Mouse (Mus musculus): ENCODE results near the gene Vstm4. TPM values are rescaled to one million over a fixed set of nuclear protein-coding genes. Genes with fewer than 3 reads are reported as not detected.

The Vstm4 gene
- total and polyA plus RNA-seq, 3 experiments = not detected

- Histone ChIP-seq H3K9ac (ENCODE audit: insufficient read depth, low read depth) (no peak overlapping the region), H3K27me3 (replicated peaks) (no peaks in the 10 kb centered on the region), H3K9me3 (replicated peaks; ENCODE audit: low read length) (no peaks in the 10 kb centered on the region), H3K4me3 (replicated peaks in 1 of 3; ENCODE audit: low read depth in 2 of 3, low read length in 2 of 3, poor library complexity in 1 of 3) (no peak overlapping the region), H3K27ac (ENCODE audit: insufficient read depth, low read depth) (no peak overlapping the region), H3K79me2 (replicated peaks; ENCODE audit: control insufficient read depth, extremely low read depth, insufficient read depth, poor library complexity, severe bottlenecking) (no peaks in the 10 kb centered on the region), H3K4me2 (ENCODE audit: insufficient read depth, low read depth, poor library complexity, severe bottlenecking) (no peak overlapping the region), H3K4me1 (ENCODE audit: control insufficient read depth in 1 of 2, insufficient read depth in 2 of 2) (peaks cover 3 to 17% of the 10 kb centered on the region in 2 experiments), H3K36me3 (replicated peaks in 1 of 2; ENCODE audit: control insufficient read depth in 1 of 2, insufficient read depth in 1 of 2, low read length in 1 of 2) (peaks cover 85 to 97% of the 10 kb centered on the region in 2 experiments)
- dilution Hi-C loops (cut with MboI; ENCODE audit: extremely low pct_ligation_motif_present, extremely low pct_unique_long_range_greater_than_20kb, low sequenced_read_pairs) (no loop called here), in situ Hi-C loops (cut with MboI; ENCODE audit: low pct_ligation_motif_present, low pct_unique_long_range_greater_than_20kb, low sequenced_read_pairs) (no loop called here)
- no peak for DNase-seq (ENCODE audit: extremely low read depth)
- TF ChIP-seq GABPA (IDR thresholded peaks at IDR 0.05; ENCODE audit: insufficient replicate concordance, low read depth, low read length) (no peak), ELF1 (IDR thresholded peaks at IDR 0.05; ENCODE audit: low read depth, low read length) (no peak), PAX5 (IDR thresholded peaks at IDR 0.05; ENCODE audit: low read length) (no peak), JUND (conservative IDR thresholded peaks at IDR 0.05; ENCODE audit: low read depth, low read length) (no peak), JUN (IDR thresholded peaks at IDR 0.05; ENCODE audit: insufficient read depth, low read depth, low read length) (no peak)
Observed at GRCm38 (mm10) chr14:32984176-32984738, 127.7 kb downstream of the Vstm4 start.

- in situ Hi-C loops (cut with MboI; ENCODE audit: low pct_ligation_motif_present, low pct_unique_long_range_greater_than_20kb, low sequenced_read_pairs) = no loop called here
- Histone ChIP-seq H3K4me1 (ENCODE audit: control insufficient read depth in 1 of 2, insufficient read depth in 2 of 2) (peaks cover 0 to 3% of the 10 kb centered on the region in 2 experiments; a peak in 2 of 4 replicates), H3K27me3 (replicated peaks) (no peaks in the 10 kb centered on the region), H3K4me2 (ENCODE audit: insufficient read depth, low read depth, poor library complexity, severe bottlenecking) (no peak overlapping the region), H3K79me2 (replicated peaks; ENCODE audit: control insufficient read depth, extremely low read depth, insufficient read depth, poor library complexity, severe bottlenecking) (no peaks in the 10 kb centered on the region), H3K9me3 (replicated peaks; ENCODE audit: low read length) (no peaks in the 10 kb centered on the region), H3K4me3 (replicated peaks in 1 of 3; ENCODE audit: low read depth in 2 of 3, low read length in 2 of 3, poor library complexity in 1 of 3) (no peak overlapping the region), H3K36me3 (replicated peaks in 1 of 2; ENCODE audit: control insufficient read depth in 1 of 2, insufficient read depth in 1 of 2, low read length in 1 of 2) (peaks cover 80 to 98% of the 10 kb centered on the region in 2 experiments), H3K9ac (ENCODE audit: insufficient read depth, low read depth) (no peak overlapping the region), H3K27ac (ENCODE audit: insufficient read depth, low read depth) (no peak overlapping the region)
- TF ChIP-seq TBP (conservative IDR thresholded peaks at IDR 0.05; ENCODE audit: low read depth, low read length) = no peak
- TF ChIP-seq KAT2A (IDR thresholded peaks at IDR 0.05; ENCODE audit: insufficient replicate concordance, low read length) = no peak
- TF ChIP-seq MYC (IDR thresholded peaks at IDR 0.05; ENCODE audit: low read depth, low read length) = no peak
- TF ChIP-seq USF2 (conservative IDR thresholded peaks at IDR 0.05; ENCODE audit: low read depth, low read length) = no peak
- TF ChIP-seq TCF12 (IDR thresholded peaks at IDR 0.05; ENCODE audit: low read depth, low read length) = no peak
- no peak for TF ChIP-seq ETS1 (conservative IDR thresholded peaks at IDR 0.05; ENCODE audit: low read depth, low read length)
- no peak for TF ChIP-seq JUN (IDR thresholded peaks at IDR 0.05; ENCODE audit: insufficient read depth, low read depth, low read length)
- no peak for TF ChIP-seq MEF2A (IDR thresholded peaks at IDR 0.05; ENCODE audit: borderline replicate concordance, low read depth, low read length)
- no peak for TF ChIP-seq E2F4 (IDR thresholded peaks at IDR 0.05; ENCODE audit: insufficient replicate concordance, low read depth, low read length)
- TF ChIP-seq CHD2 (IDR thresholded peaks at IDR 0.05; ENCODE audit: low read length) = no peak
- no peak for TF ChIP-seq NELFE (IDR thresholded peaks at IDR 0.05; ENCODE audit: low read depth, low read length)
- TF ChIP-seq RAD21 (IDR thresholded peaks at IDR 0.05; ENCODE audit: low read depth, low read length) = no peak
- TF ChIP-seq ZMIZ1 (IDR thresholded peaks at IDR 0.05; ENCODE audit: low read depth, low read length) = no peak
- TF ChIP-seq UBTF (IDR thresholded peaks at IDR 0.05; ENCODE audit: low read depth, low read length) = no peak
- TF ChIP-seq BHLHE40 (IDR thresholded peaks at IDR 0.05; ENCODE audit: low read depth, low read length) = no peak
- dilution Hi-C loops (cut with MboI; ENCODE audit: extremely low pct_ligation_motif_present, extremely low pct_unique_long_range_greater_than_20kb, low sequenced_read_pairs) = no loop called here
- DNase-seq (ENCODE audit: extremely low read depth) = no peak
Observed at GRCm38 (mm10) chr14:32986659-32987058, 130.1 kb downstream of the Vstm4 start.

Other genes starting within 250 kb of the Vstm4 start
- 0.04 TPM in 2 replicates for gene 3425401B19Rik, start 171.5 kb upstream of the Vstm4 start, total RNA-seq (2012; rRNA removed)
- 0.04 and 0.05 TPM in 2 replicates for gene 3425401B19Rik, start 171.5 kb upstream of the Vstm4 start, total RNA-seq (2014; rRNA removed)
- gene 3425401B19Rik, start 171.5 kb upstream of the Vstm4 start, polyA plus RNA-seq (2012; ENCODE audit: insufficient read length, low read depth) = 0.55 and 0.67 TPM in 2 replicates
- gene Tmem273, start 70.8 kb upstream of the Vstm4 start, total RNA-seq (2012; rRNA removed) = not detected in 2 replicates
- 0.41 and 0.94 TPM in 2 replicates for gene Tmem273, start 70.8 kb upstream of the Vstm4 start, total RNA-seq (2014; rRNA removed)
- gene Tmem273, start 70.8 kb upstream of the Vstm4 start, polyA plus RNA-seq (2012; ENCODE audit: insufficient read length, low read depth) = 0.22 TPM in 1 of 2 replicates, not detected in the other
- gene Fam170b, start 22.8 kb upstream of the Vstm4 start, total RNA-seq (2012; rRNA removed) = not detected in 2 replicates
- not detected in 2 replicates for gene Fam170b, start 22.8 kb upstream of the Vstm4 start, total RNA-seq (2014; rRNA removed)
- gene Fam170b, start 22.8 kb upstream of the Vstm4 start, polyA plus RNA-seq (2012; ENCODE audit: insufficient read length, low read depth) = not detected in 2 replicates
- gene Lrrc18, start 134.6 kb downstream of the Vstm4 start, total RNA-seq (2012; rRNA removed) = 0.08 TPM in 2 replicates
- gene Lrrc18, start 134.6 kb downstream of the Vstm4 start, total RNA-seq (2014; rRNA removed) = not detected in 2 replicates
- 0.76 TPM in 1 of 2 replicates, not detected in the other for gene Lrrc18, start 134.6 kb downstream of the Vstm4 start, polyA plus RNA-seq (2012; ENCODE audit: insufficient read length, low read depth)

All from CH12.LX (cell line).